Mouse (Mus musculus) stomach, embryonic 14.5 days (tissue): Measurements from ENCODE around the gene Nr3c2. TPM values are rescaled to one million over a fixed set of nuclear protein-coding genes. Genes with fewer than 3 reads are reported as not detected.

Experiments
- ATAC-seq: fragments of 200-750 bp; cut with Nextera tagmentation; 2 replicates; pipeline ENCODE4 v1.8.0; 2017; ENCODE audit warnings: low read depth, moderate TSS enrichment; ENCODE audit not compliant: insufficient number of reproducible peaks, insufficient read depth, low FRiP score
- H3K27ac ChIP-seq: fragments of 300-500 bp; sonication (generic); 2 replicates; pipeline ENCODE4 v1.5.1; 2014; ENCODE audit warnings: mild to moderate bottlenecking, low read length, moderate library complexity, mixed read lengths
- H3K27me3 ChIP-seq: fragments of 300-500 bp; sonication (generic); 2 replicates; pipeline ENCODE4 v1.6.1; 2014; ENCODE audit warnings: low read length, control low read depth, mixed read lengths; ENCODE audit not compliant: control insufficient read depth, insufficient read depth
- H3K36me3 ChIP-seq: fragments of 300-500 bp; sonication (generic); 2 replicates; pipeline ENCODE4 v1.6.1; 2014; ENCODE audit warnings: mild to moderate bottlenecking, control low read depth, low read length, moderate library complexity, mixed read lengths; ENCODE audit not compliant: control insufficient read depth, insufficient read depth
- H3K4me1 ChIP-seq: fragments of 300-500 bp; sonication (generic); 2 replicates; pipeline ENCODE4 v1.6.1; 2014; ENCODE audit warnings: low read length, control low read depth, mixed read lengths; ENCODE audit not compliant: control insufficient read depth, insufficient read depth
- H3K4me2 ChIP-seq: fragments of 300-500 bp; sonication (generic); replicated peaks from 2 replicates; pipeline ENCODE4 v1.6.1; 2014; ENCODE audit warnings: low read depth, low read length, control low read depth
- H3K4me3 ChIP-seq: fragments of 300-500 bp; sonication (generic); 2 replicates; pipeline ENCODE4 v1.5.1; 2014; ENCODE audit warnings: low read depth, low read length, control low read depth
- H3K9ac ChIP-seq: fragments of 300-500 bp; sonication (generic); replicated peaks from 2 replicates; pipeline ENCODE4 v1.6.1; 2014; ENCODE audit warnings: low read depth, mild to moderate bottlenecking, control low read depth, low read length, moderate library complexity, mixed read lengths
- H3K9me3 ChIP-seq: fragments of 300-500 bp; sonication (generic); 2 replicates; pipeline ENCODE4 v1.6.1; 2016; ENCODE audit warnings: low read depth, low read length, control low read depth; ENCODE audit not compliant: control insufficient read depth
- WGBS: fragments of 180-500 bp; shearing (Covaris S2); extraction: QIAGEN DNeasy Blood & Tissue Kit; methylation state at CpG from one replicate; pipeline ENCODE4 v1.1.7; 2014; 5-methylcytosine and 5-hydroxymethylcytosine counted together
- polyA plus RNA-seq: library from polyadenylated mRNA; unstranded; fragments of >200 nt; fragmentation: Nextera tagmentation; extraction: Ambion mirVana; gene quantifications from 2 replicates; pipeline ENCODE4 v1.2.1, GENCODE M21; 2014

The Nr3c2 gene
- polyA plus RNA-seq, 1 experiment from 2014 or later, result 2.9 TPM

DNA sequence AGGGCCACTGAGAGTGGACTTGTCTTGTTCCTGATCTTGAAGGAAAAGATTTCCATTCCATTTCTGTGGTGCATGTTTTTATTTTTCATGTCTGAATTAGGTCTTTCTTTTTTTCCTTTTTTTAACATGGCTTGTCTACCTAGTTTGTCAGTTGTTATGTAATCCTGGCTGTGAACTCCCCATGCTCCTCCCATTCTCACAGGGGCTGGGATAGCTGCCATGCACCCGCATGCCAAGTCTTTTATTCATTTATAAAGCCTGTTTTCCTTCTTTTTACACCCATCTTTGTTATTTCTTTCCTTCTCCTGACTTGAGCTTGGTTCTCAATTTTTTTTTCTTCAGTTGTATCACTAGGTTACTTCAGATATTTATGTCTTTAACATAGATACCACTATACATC lies 337.5 kb downstream of the Nr3c2 start:
- Histone ChIP-seq H3K4me3 (no peak overlapping the region), H3K9me3 (no peaks in the 10 kb centered on the region), H3K4me2 (no peak overlapping the region), H3K36me3 (no peaks in the 10 kb centered on the region), H3K27ac (no peak overlapping the region), H3K27me3 (no peaks in the 10 kb centered on the region), H3K9ac (no peak overlapping the region), H3K4me1 (no peaks in the 10 kb centered on the region)
- no peak for ATAC-seq
- 69% methylated on average over 1 of the region's 1 CpGs for WGBS

DNA sequence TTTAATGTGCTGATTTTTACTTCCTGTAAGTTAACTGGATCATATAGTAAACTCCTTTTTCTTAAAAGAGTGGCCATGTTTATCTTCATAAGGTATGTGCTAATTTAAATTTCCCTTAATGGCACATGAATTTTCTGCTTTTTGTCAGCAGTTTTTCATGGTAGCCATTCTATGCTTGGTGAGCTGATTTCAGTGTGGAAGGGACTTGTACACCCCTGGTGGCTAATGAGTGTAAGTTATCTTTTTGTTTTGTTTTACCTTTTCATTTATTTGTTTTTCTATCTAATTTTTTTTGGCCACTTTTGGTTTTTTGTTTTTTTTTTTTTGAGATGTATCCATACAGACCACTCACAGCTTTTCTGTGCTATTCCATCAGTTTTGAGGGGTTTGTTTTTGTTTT lies 340.2 kb downstream of the Nr3c2 start:
- Histone ChIP-seq H3K36me3 (no peaks in the 10 kb centered on the region; the same call in 1 of the 2 replicates), H3K4me2 (no peak overlapping the region), H3K9me3 (no peaks in the 10 kb centered on the region), H3K27me3 (no peaks in the 10 kb centered on the region), H3K4me1 (no peaks in the 10 kb centered on the region), H3K4me3 (no peak overlapping the region), H3K9ac (no peak overlapping the region), H3K27ac (no peak overlapping the region)
- no peak for ATAC-seq

GRCm38 (mm10) chr8:77241381-77241780 lies 342.1 kb downstream of the Nr3c2 start:
- no peak overlapping the region for H3K4me3 ChIP-seq
- H3K9ac ChIP-seq, result no peak overlapping the region
- no peak overlapping the region for H3K27ac ChIP-seq
- H3K4me2 ChIP-seq, result no peak overlapping the region
- H3K4me1 ChIP-seq, result no peaks in the 10 kb centered on the region
- WGBS, result 65% methylated on average over 3 of the region's 3 CpGs
- no peaks in the 10 kb centered on the region for H3K9me3 ChIP-seq
- ATAC-seq, result no peak
- H3K36me3 ChIP-seq, result peaks cover 3% of the 10 kb centered on the region; the same call in 1 of the 2 replicates
- no peaks in the 10 kb centered on the region for H3K27me3 ChIP-seq

- Histone ChIP-seq H3K4me1 (no peaks in the 10 kb centered on the region), H3K36me3 (peaks cover 9% of the 10 kb centered on the region; the same call in 1 of the 2 replicates), H3K27me3 (no peaks in the 10 kb centered on the region), H3K9ac (no peak overlapping the region), H3K27ac (no peak overlapping the region), H3K4me2 (no peak overlapping the region), H3K4me3 (no peak overlapping the region), H3K9me3 (no peaks in the 10 kb centered on the region)
- no peak for ATAC-seq
- WGBS, result 88% methylated on average over 3 of the region's 3 CpGs
Measured at GRCm38 (mm10) chr8:77250094-77250493, 350.9 kb downstream of the Nr3c2 start.

DNA sequence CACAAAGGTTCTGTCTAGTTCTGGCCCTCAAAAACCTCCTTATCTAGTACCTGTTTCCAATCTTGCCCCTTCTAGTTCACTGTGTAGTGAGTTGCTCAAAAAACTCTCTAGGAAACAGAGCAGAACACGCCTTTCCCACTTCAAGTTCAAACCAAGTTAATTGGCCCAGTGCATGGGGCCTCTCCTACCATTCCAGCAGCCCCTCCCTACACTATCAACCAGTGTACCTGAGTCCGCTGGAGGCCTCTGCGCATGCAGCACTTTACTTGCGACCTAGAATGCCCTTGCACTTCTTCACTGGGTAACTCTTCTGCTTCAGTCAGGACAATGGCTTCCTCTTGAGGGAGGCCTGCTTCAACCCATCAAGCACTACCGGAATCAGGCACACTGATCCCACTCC lies 351.9 kb downstream of the Nr3c2 start:
- no peak overlapping the region for H3K4me3 ChIP-seq
- ATAC-seq, result no peak
- H3K4me1 ChIP-seq, result no peaks in the 10 kb centered on the region
- no peaks in the 10 kb centered on the region for H3K27me3 ChIP-seq
- no peaks in the 10 kb centered on the region for H3K9me3 ChIP-seq
- H3K4me2 ChIP-seq, result no peak overlapping the region
- H3K36me3 ChIP-seq, result peaks cover 9% of the 10 kb centered on the region; the same call in 1 of the 2 replicates
- 94% methylated on average over 5 of the region's 5 CpGs for WGBS
- H3K27ac ChIP-seq, result no peak overlapping the region
- no peak overlapping the region for H3K9ac ChIP-seq

GRCm38 (mm10) chr8:77254466-77254865 lies 355.2 kb downstream of the Nr3c2 start:
- no peaks in the 10 kb centered on the region for H3K9me3 ChIP-seq
- no peak overlapping the region for H3K27ac ChIP-seq
- H3K27me3 ChIP-seq, result no peaks in the 10 kb centered on the region
- H3K36me3 ChIP-seq, result peaks cover 23% of the 10 kb centered on the region; the same call in 1 of the 2 replicates
- no peak overlapping the region for H3K4me2 ChIP-seq
- 83% methylated on average over 5 of the region's 5 CpGs for WGBS
- ATAC-seq, result no peak
- no peaks in the 10 kb centered on the region for H3K4me1 ChIP-seq
- H3K4me3 ChIP-seq, result no peak overlapping the region
- no peak overlapping the region for H3K9ac ChIP-seq

- peaks cover 23% of the 10 kb centered on the region; the same call in 1 of the 2 replicates for H3K36me3 ChIP-seq
- H3K4me1 ChIP-seq, result no peaks in the 10 kb centered on the region
- H3K27me3 ChIP-seq, result no peaks in the 10 kb centered on the region
- H3K4me2 ChIP-seq, result no peak overlapping the region
- H3K27ac ChIP-seq, result no peak overlapping the region
- no peak overlapping the region for H3K9ac ChIP-seq
- ATAC-seq, result no peak
- 94% methylated on average over 5 of the region's 5 CpGs for WGBS
- no peak overlapping the region for H3K4me3 ChIP-seq
- H3K9me3 ChIP-seq, result no peaks in the 10 kb centered on the region
Measured at GRCm38 (mm10) chr8:77256450-77257084, 357.3 kb downstream of the Nr3c2 start.

GRCm38 (mm10) chr8:77257085-77257451 lies 357.8 kb downstream of the Nr3c2 start:
- no peaks in the 10 kb centered on the region for H3K9me3 ChIP-seq
- no peak overlapping the region for H3K27ac ChIP-seq
- no peak for ATAC-seq
- peaks cover 23% of the 10 kb centered on the region; the same call in 1 of the 2 replicates for H3K36me3 ChIP-seq
- no peak overlapping the region for H3K9ac ChIP-seq
- no peak overlapping the region for H3K4me3 ChIP-seq
- WGBS, result 92% methylated on average over 12 of the region's 12 CpGs
- H3K27me3 ChIP-seq, result no peaks in the 10 kb centered on the region
- peaks cover 4% of the 10 kb centered on the region; the same call in 1 of the 2 replicates for H3K4me1 ChIP-seq
- no peak overlapping the region for H3K4me2 ChIP-seq

GRCm38 (mm10) chr8:77261215-77261614 lies 362.0 kb downstream of the Nr3c2 start:
- WGBS, result 81% methylated on average over 6 of the region's 6 CpGs
- Histone ChIP-seq H3K4me3 (no peak overlapping the region), H3K9ac (no peak overlapping the region), H3K4me2 (no peak overlapping the region), H3K9me3 (no peaks in the 10 kb centered on the region), H3K27ac (no peak overlapping the region), H3K36me3 (peaks cover 16% of the 10 kb centered on the region; the same call in 1 of the 2 replicates), H3K4me1 (peaks cover 4% of the 10 kb centered on the region; the same call in 1 of the 2 replicates), H3K27me3 (no peaks in the 10 kb centered on the region)
- ATAC-seq, result no peak
